Mouse (Mus musculus) stomach, embryonic 15.5 days (tissue): ENCODE results near the gene Ncstn. TPM values are rescaled to one million over a fixed set of nuclear protein-coding genes. Genes with fewer than 3 reads are reported as not detected.

Experiments used
- ATAC-seq: fragments of 200-750 bp; cut with Nextera tagmentation; 2 replicates; pipeline ENCODE4 v1.8.0; 2017; ENCODE audit warnings: low read depth, moderate number of reproducible peaks, moderate TSS enrichment; ENCODE audit not compliant: insufficient read depth, low FRiP score
- H3K27ac ChIP-seq: fragments of 300-500 bp; sonication (generic); 2 replicates; pipeline ENCODE4 v1.5.1; 2015; ENCODE audit warnings: mild to moderate bottlenecking, inconsistent platforms
- H3K27me3 ChIP-seq: fragments of 300-500 bp; sonication (generic); replicated peaks from 2 replicates; pipeline ENCODE4 v1.6.1; 2015; ENCODE audit warnings: inconsistent platforms
- H3K36me3 ChIP-seq: fragments of 300-500 bp; sonication (generic); 2 replicates; pipeline ENCODE4 v1.6.1; 2015; ENCODE audit warnings: inconsistent platforms
- H3K4me1 ChIP-seq: fragments of 300-500 bp; sonication (generic); 2 replicates; pipeline ENCODE4 v1.6.1; 2015; ENCODE audit warnings: inconsistent platforms
- H3K4me2 ChIP-seq: fragments of 300-500 bp; sonication (generic); 2 replicates; pipeline ENCODE4 v1.6.1; 2015; ENCODE audit warnings: mild to moderate bottlenecking, inconsistent platforms
- H3K4me3 ChIP-seq: fragments of 300-500 bp; sonication (generic); replicated peaks from 2 replicates; pipeline ENCODE4 v1.5.1; 2015; ENCODE audit warnings: inconsistent platforms
- H3K9ac ChIP-seq: fragments of 300-500 bp; sonication (generic); 2 replicates; pipeline ENCODE4 v1.6.1; 2015; ENCODE audit warnings: inconsistent platforms
- H3K9me3 ChIP-seq: fragments of 300-500 bp; sonication (generic); 2 replicates; pipeline ENCODE4 v1.6.1; 2016; ENCODE audit warnings: inconsistent platforms
- whole genome bisulfite sequencing: fragments of 180-500 bp; shearing (Covaris S2); methylation state at CpG from one replicate; pipeline ENCODE4 v1.1.7; 2015; 5-methylcytosine and 5-hydroxymethylcytosine counted together
- polyA plus RNA-seq: library from polyadenylated mRNA; unstranded; fragments of >200 nt; fragmentation: Nextera tagmentation; extraction: Ambion mirVana; gene quantifications from 2 replicates; pipeline ENCODE4 v1.2.1, GENCODE M21; 2015

Ncstn gene
- 114 and 133 TPM in 2 replicates for polyA plus RNA-seq

GRCm38 (mm10) chr1:172082101-172082898 is at the start of gene Ncstn, which contains the start of gene Copa:
Ncstn (minus strand) TSS chr1:172082795.
Copa (plus strand) TSS chr1:172082529.
- peak within 1 kb of the TSS; percentile 81 for H3K27ac ChIP-seq
- peak within 1 kb of the TSS; percentile 55 for H3K4me2 ChIP-seq
- H3K9me3 ChIP-seq, result no peaks in the 10 kb centered on the region
- peaks cover 10% of the 10 kb centered on the region for H3K4me1 ChIP-seq
- H3K9ac ChIP-seq, result peak within 1 kb of the TSS; percentile 70
- H3K4me3 ChIP-seq, result peak within 1 kb of the TSS; percentile 81
- ATAC-seq, result peak; percentile 96
- under 1% methylated on average over 40 of the region's 40 CpGs for WGBS
- H3K27me3 ChIP-seq, result no peaks in the 10 kb centered on the region
- H3K36me3 ChIP-seq, result peaks cover 17% of the 10 kb centered on the region

DNA sequence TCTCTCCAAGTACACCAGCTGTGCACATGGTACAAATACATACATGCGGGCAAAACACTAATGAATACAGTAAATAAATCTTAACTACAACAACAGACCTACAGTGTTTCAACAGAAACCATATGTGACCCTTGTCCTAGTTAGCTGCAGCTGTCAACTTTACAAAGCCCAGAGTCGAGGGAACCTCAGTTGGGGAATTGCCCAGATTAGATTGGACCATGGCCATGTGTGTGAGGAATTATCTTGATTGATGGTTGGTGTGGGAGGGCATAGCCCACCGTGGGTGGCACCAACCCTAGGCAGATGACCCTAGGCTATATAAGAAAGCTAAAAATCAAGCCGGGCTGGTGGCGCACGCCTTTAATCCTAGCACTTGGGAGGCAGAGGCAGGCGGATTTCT is 49.7 kb upstream of the Ncstn start:
- H3K9ac ChIP-seq, result no peak overlapping the region
- no peak overlapping the region for H3K4me2 ChIP-seq
- H3K4me1 ChIP-seq, result peaks cover 6% of the 10 kb centered on the region
- no peak overlapping the region for H3K4me3 ChIP-seq
- H3K27me3 ChIP-seq, result no peaks in the 10 kb centered on the region
- WGBS, result 78% methylated on average over 7 of the region's 7 CpGs
- ATAC-seq, result no peak
- no peak overlapping the region for H3K27ac ChIP-seq
- H3K36me3 ChIP-seq, result peaks cover 59% of the 10 kb centered on the region
- H3K9me3 ChIP-seq, result no peaks in the 10 kb centered on the region

GRCm38 (mm10) chr1:172129780-172130179 is 47.2 kb upstream of the Ncstn start:
- Histone ChIP-seq H3K27me3 (no peaks in the 10 kb centered on the region), H3K9ac (no peak overlapping the region), H3K4me1 (peaks cover 7% of the 10 kb centered on the region), H3K9me3 (no peaks in the 10 kb centered on the region), H3K4me3 (no peak overlapping the region), H3K4me2 (no peak overlapping the region), H3K36me3 (peaks cover 51% of the 10 kb centered on the region), H3K27ac (no peak overlapping the region)
- WGBS, result 87% methylated on average over 5 of the region's 5 CpGs
- no peak for ATAC-seq

- Histone ChIP-seq H3K27me3 (no peaks in the 10 kb centered on the region), H3K4me3 (no peak overlapping the region), H3K27ac (no peak overlapping the region), H3K9me3 (no peaks in the 10 kb centered on the region), H3K4me1 (peaks cover 7% of the 10 kb centered on the region), H3K9ac (no peak overlapping the region), H3K4me2 (no peak overlapping the region), H3K36me3 (peaks cover 44% of the 10 kb centered on the region)
- WGBS, result 62% methylated on average over 2 of the region's 2 CpGs
- ATAC-seq, result no peak
These were observed 46.5 kb upstream of the Ncstn start for GRCm38 (mm10) chr1:172129108-172129507.

DNA sequence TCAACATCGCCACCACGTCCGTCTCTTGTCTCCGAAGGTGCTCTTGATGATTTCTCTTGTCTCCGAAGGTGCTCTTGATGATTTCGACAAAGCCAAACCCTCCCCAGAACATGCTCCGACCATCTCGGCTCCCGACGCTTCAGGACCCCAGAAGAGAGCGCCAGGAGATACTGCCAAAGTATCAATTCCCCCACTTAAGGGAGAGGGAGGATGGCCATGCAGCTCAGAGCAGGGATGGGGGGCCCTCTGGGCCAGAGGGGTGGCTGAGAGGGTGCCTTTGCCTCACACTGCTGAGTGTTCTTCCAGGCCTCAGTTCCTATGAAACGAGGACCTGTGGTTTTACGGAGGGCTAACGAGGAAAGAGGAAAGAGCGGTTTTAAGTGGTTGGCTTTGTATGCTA is 46.0 kb upstream of the Ncstn start:
- Histone ChIP-seq H3K9ac (no peak overlapping the region), H3K36me3 (peaks cover 39% of the 10 kb centered on the region), H3K27me3 (no peaks in the 10 kb centered on the region), H3K27ac (no peak overlapping the region), H3K4me2 (no peak overlapping the region), H3K4me3 (no peak overlapping the region), H3K9me3 (no peaks in the 10 kb centered on the region), H3K4me1 (peaks cover 7% of the 10 kb centered on the region)
- WGBS, result 94% methylated on average over 15 of the region's 15 CpGs
- no peak for ATAC-seq

GRCm38 (mm10) chr1:172127487-172127886 is 44.9 kb upstream of the Ncstn start:
- Histone ChIP-seq H3K27ac (no peak overlapping the region), H3K4me1 (peaks cover 7% of the 10 kb centered on the region), H3K4me2 (peak overlapping the region; percentile 69), H3K4me3 (peak overlapping the region; percentile 92), H3K27me3 (no peaks in the 10 kb centered on the region), H3K9ac (peak overlapping the region; percentile 71), H3K36me3 (peaks cover 41% of the 10 kb centered on the region), H3K9me3 (no peaks in the 10 kb centered on the region)
- WGBS, result 27% methylated on average over 5 of the region's 5 CpGs
- no peak for ATAC-seq

DNA sequence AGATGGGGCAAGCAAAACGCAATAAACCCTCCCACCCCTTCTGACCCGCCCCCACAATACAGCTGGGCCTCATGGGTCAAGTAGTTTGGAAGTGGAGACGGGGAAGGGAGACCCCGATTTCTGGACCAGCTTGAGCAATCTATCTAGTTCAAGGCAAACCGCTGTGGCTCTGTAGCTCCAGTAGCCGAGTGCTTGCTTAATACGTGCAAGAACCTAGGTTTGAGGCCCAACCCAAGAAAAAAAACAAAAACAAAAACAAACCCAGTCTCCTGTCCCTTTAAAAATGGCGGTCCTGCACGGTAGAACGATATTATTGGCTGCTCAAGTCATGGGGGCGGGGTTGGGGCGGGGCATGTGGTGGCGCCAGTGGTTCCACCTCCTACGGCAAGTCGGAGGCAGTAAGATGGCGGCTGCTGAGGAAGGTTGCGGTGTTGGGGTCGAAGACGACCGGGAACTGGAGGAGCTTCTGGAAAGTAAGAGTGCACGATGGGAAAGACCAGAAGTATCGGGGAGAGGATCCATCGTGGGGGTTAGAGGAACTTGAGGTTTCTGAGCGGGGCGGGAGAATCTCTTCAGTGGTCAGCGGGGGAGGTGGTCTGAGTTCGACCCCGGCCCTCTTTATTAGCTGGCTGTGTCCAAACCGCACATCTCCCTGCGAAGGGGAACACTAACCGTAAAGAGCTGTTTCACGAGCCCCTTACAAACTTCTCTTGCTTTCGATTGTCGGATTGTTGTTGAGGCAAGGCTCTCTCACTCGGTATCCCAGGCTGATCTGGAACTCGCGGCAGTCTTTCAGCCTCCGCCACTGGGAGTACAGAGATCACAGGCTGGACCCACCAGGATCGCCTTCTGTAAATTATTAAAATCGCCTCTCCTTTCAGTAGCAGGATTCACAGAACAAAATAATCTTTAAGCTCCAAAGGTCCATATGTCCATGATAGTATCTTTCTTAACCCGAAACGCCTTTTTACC is 44.1 kb upstream of the Ncstn start, which contains the start of gene Pex19:
Gene Pex19, plus strand, starts transcription at position 380 of the 972 bp plus-strand sequence.
- Histone ChIP-seq H3K27ac (peak within 1 kb of the TSS; percentile 68; the same call in 1 of the 2 replicates), H3K4me2 (peak within 1 kb of the TSS; percentile 83), H3K9me3 (no peaks in the 10 kb centered on the region), H3K4me3 (peak within 1 kb of the TSS; percentile 92), H3K36me3 (peaks cover 40% of the 10 kb centered on the region), H3K4me1 (peaks cover 7% of the 10 kb centered on the region), H3K27me3 (no peaks in the 10 kb centered on the region), H3K9ac (peak within 1 kb of the TSS; percentile 71)
- under 1% methylated on average over 42 of the region's 42 CpGs for WGBS
- peak; percentile 96 for ATAC-seq

DNA sequence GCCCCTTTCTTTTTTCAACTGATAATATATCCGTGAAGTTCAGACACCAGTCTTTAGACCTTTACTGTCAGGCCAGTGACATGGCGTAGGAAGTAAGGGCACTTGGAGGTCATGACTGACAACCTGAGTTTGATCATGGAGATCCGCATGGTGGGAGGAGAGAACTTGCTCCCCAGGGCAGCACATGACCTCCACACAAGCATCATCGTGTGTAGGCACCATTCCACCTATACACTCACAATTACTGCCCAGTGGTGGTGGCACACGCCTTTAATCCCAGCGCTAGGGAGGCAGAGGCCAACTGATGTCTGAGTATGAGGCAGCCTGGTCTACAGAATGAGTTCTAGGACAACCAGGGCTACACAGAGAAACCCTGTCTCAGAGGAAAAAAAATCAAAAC is 42.0 kb upstream of the Ncstn start:
- Histone ChIP-seq H3K27me3 (no peaks in the 10 kb centered on the region), H3K4me1 (peaks cover 7% of the 10 kb centered on the region), H3K27ac (no peak overlapping the region), H3K4me2 (no peak overlapping the region), H3K4me3 (no peak overlapping the region), H3K36me3 (peaks cover 42% of the 10 kb centered on the region), H3K9ac (no peak overlapping the region), H3K9me3 (no peaks in the 10 kb centered on the region)
- 74% methylated on average over 6 of the region's 6 CpGs for WGBS
- no peak for ATAC-seq

- Histone ChIP-seq H3K4me2 (no peak overlapping the region), H3K9me3 (no peaks in the 10 kb centered on the region), H3K4me3 (no peak overlapping the region), H3K27me3 (no peaks in the 10 kb centered on the region), H3K9ac (no peak overlapping the region), H3K36me3 (peaks cover 51% of the 10 kb centered on the region), H3K27ac (no peak overlapping the region), H3K4me1 (peaks cover 5% of the 10 kb centered on the region)
- WGBS, result 76% methylated on average over 2 of the region's 2 CpGs
- no peak for ATAC-seq
These were observed 40.1 kb upstream of the Ncstn start for GRCm38 (mm10) chr1:172122671-172123070.

GRCm38 (mm10) chr1:172119720-172120119 is 37.1 kb upstream of the Ncstn start:
- no peak overlapping the region for H3K27ac ChIP-seq
- peaks cover 77% of the 10 kb centered on the region for H3K36me3 ChIP-seq
- no peak overlapping the region for H3K4me3 ChIP-seq
- ATAC-seq, result no peak
- 46% methylated on average over 3 of the region's 3 CpGs for WGBS
- no peak overlapping the region for H3K4me2 ChIP-seq
- H3K9ac ChIP-seq, result no peak overlapping the region
- H3K27me3 ChIP-seq, result no peaks in the 10 kb centered on the region
- no peaks in the 10 kb centered on the region for H3K4me1 ChIP-seq
- H3K9me3 ChIP-seq, result no peaks in the 10 kb centered on the region

DNA sequence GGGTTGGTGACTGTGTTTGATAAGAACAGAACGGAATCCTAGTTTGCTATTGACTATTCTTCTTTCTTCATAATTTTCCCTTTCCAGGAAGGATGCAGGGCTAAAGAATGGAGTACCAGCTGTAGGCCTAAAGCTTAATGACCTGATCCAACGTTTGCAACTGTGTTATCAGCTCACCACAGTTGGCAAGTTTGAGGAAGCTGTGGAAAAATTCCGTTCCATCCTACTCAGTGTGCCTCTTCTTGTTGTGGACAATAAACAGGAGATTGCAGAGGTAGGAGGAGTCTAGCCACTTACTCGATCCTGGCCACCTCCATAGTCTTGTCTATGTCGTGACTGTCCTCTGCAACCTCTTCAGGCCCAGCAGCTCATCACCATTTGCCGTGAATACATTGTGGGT is 36.5 kb upstream of the Ncstn start:
- H3K4me3 ChIP-seq, result no peak overlapping the region
- no peak overlapping the region for H3K9ac ChIP-seq
- no peak for ATAC-seq
- H3K27me3 ChIP-seq, result no peaks in the 10 kb centered on the region
- H3K27ac ChIP-seq, result no peak overlapping the region
- 82% methylated on average over 6 of the region's 6 CpGs for WGBS
- no peaks in the 10 kb centered on the region for H3K9me3 ChIP-seq
- no peaks in the 10 kb centered on the region for H3K4me1 ChIP-seq
- H3K36me3 ChIP-seq, result peaks cover 83% of the 10 kb centered on the region
- no peak overlapping the region for H3K4me2 ChIP-seq

GRCm38 (mm10) chr1:172116948-172117347 is 34.4 kb upstream of the Ncstn start:
- no peak overlapping the region for H3K4me3 ChIP-seq
- no peaks in the 10 kb centered on the region for H3K9me3 ChIP-seq
- no peak overlapping the region for H3K9ac ChIP-seq
- no peaks in the 10 kb centered on the region for H3K27me3 ChIP-seq
- no peaks in the 10 kb centered on the region for H3K4me1 ChIP-seq
- WGBS, result 97% methylated on average over 5 of the region's 5 CpGs
- peaks cover 90% of the 10 kb centered on the region for H3K36me3 ChIP-seq
- ATAC-seq, result no peak
- no peak overlapping the region for H3K4me2 ChIP-seq
- H3K27ac ChIP-seq, result no peak overlapping the region
